Mouse (Mus musculus): ENCODE results near the gene Tubb4b.

Gene Tubb4b

DNA sequence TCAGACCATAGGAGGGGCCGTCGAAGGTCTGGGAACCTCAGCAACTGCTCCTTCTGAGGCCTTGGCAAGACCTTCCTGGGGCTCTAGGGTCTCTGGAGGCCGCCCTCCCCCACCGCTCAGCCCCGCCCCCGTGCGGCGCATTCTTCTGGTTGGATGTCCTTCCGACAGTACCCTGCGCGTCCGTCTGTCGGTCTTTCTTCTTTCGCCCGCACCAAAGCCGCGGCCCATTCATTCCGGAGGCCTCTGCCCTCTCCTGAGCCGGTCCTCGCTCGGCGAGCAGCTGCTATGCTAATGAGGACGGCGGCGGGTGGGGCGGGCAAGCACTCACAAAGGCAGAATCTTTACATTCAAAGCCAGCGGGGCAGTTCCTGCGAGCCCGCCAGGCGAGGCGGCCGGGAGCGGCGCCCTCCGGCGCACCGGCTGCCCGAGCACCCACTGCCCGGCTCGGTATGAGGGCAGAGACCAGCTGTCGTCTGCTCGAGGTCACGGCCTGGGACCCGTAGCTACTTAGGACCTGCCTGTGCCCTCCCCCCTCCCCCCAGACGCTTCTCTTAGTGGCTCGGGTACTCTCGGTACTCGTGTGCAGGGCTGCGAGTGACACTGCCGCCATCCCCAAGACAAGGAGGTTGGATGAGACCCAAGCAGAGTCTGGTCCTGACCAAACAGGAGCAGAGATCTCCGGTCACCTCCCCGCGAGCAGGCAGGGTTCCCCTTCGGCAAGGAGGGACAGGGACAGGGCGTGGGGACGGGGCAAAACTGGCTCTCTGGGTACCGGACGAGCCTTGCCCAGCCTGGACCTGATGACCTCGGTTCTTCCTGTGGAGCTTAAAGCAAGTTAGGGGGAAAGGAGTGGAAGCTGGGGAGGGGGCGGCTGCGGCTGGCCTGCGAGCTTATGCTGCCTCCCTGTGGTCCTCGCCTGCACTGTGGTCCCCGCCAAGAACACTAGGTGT, 38.6 kb downstream of the Tubb4b start:
- peak; percentile 44 to 67 for DNase-seq

DNA sequence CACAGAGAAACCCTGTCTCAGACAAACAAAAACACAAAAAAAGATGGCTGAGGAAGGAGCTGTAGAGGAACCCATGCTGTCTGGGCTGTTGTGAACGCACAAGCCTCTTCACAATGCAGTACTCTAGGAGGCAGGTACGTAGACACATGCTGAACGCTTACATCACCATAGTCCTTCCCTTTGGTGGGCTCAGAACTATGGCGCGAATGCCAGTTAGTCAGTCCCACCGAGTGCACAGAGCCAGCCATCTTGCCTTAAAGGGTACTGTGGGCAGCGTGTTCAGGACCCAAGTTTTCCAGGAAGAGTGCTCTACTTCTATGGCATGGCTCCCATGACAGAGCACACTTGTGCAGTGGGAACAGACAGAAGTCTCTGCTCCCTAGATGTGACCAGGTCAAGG, 40.0 kb downstream of the Tubb4b start:
- DNase-seq = no peak

DNA sequence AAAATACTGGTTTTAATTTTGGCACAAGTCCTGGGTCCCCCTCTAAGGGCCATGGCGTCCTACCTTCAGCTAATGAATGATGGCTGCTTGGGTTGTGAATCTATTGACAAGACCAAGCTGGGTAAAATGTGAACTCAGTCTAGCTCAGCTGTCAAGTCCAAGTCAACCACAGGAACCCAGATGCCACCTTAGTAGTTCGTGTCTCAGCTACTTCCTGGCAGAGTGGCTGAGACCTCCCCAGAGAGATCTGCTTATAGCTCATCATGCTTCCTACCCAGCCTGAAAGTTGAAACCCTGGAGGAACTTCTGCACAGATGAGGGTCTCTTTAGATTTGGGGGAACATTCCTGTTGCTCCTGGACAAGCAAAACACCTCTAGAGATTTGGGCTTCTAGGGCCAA, 41.2 kb downstream of the Tubb4b start:
- DNase-seq = peak in 1 of 2 experiments; percentile 18

GRCm38 (mm10) chr2:25182664-25183063, 41.8 kb downstream of the Tubb4b start:
- DNase-seq = no peak

DNA sequence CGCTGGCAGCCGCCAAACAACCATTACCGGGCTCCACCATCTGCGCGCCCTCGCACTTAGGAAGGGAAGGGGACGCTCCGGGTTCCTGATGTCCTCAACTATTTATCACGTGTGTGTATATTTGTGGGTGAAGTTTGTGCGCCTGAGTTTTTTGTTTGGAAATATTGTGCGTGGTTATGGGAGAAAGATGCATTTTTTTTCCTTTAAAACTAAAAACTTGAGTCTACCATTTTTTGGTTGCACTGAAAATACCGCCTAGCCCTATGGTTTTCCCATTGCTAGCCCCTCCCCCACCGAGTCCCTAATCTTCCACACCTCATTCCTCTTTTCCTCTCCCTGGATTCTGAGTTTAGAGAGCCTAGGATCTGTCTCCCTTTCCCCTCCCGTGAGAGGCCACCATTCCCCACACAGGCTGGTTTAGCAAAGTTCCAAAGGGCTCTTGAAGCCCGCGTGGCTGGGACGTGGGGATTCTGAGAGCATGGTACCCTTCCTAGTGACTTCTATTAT, 42.6 kb downstream of the Tubb4b start:
- no peak for DNase-seq

- DNase-seq = peak; percentile 43 to 59
Measured at GRCm38 (mm10) chr2:25180973-25181890, 43.3 kb downstream of the Tubb4b start.

DNA sequence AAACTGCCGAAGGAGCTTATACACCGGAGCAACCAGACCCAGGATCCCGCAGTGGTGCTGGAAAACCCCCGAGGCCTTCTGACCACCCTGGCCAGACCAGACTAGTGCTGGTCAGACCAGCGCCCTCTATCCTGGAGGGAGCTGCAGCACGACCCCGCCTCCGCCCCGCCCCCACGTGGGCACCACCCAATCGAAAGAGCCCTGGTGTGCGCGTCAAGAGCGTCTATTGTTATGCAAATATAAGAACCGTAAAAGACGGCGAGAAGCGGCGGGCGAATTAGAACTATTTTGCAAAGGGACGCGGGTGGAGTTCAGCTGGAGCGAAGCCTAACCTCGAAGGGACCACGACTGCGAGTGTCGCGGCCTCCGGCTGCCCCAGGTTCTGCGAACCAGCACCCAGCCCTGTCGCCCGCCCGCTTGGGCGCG, 44.0 kb downstream of the Tubb4b start, which contains the start of gene Nrarp:
Gene Nrarp, plus strand, starts transcription at position 281 of the 426 bp plus-strand sequence.
- peak; percentile 91 to 93 for DNase-seq

DNA sequence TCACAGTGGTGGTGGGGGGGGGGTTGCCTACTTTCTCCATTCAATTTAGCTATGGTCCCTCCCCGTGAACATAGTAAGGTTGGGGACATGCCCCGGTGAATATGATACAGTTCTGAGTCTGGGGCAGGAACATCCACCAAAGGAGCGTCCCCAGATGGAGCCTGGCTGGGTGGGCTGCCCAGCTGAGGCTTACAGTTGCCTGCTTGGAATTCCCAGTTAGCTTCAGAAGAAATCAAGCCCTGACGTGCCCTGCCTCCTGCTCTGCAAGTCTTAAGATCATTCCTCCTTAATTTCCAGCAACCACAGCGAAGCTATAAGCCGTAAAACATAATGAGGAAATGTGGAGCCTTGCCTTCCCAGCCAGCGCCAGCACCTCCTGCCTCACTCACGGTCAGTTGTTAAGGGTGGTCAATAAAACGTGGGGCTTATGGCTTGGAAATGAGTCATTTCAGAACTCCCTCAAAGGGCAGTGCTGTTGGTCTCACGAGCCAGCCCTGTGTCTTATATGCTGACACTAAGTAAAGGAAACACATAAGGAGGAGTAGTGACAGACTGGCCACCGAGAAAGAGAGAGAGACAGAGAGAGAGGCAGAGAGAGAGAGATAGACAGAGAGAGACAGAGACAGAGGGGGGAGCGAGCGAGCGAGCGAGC, 44.8 kb downstream of the Tubb4b start:
- DNase-seq = no peak

DNA sequence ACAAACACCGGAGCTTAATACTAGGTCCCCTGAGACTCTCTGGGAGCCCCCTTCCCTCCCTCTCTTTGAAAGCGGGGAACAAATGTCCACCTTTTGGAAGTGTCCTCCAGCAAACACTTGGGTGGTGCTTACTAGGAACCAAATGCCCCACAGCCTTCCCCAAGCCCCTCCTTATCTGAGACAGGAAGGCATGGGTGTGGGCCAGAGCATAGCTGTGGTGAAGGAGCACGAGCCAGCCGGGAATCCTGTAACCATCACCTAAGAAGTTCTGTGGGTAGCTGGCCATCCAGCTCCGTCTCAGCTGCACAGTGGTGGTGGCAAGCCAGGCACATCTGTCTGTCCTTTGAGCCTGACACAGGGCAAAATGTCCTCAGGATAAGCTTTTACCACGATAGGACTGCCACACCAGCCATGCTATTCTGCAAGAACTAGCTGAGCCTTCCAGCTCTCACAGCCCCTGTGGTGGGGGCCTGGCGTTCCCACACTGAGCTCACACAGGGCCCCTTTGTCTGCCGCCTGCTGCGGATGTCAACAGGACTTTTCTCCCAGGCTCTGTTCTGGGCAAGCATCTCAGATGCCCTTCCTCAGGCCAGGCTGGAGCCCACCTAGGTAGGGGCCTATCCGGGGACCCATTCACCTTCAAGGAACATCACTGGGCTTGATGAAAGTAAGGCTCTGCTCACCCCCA, 46.1 kb downstream of the Tubb4b start:
- no peak for DNase-seq

- no peak for DNase-seq
Measured at GRCm38 (mm10) chr2:25177685-25178084, 46.8 kb downstream of the Tubb4b start.

GRCm38 (mm10) chr2:25177076-25177475, 47.4 kb downstream of the Tubb4b start:
- no peak for DNase-seq

- DNase-seq = no peak
Measured at GRCm38 (mm10) chr2:25176573-25176972, 47.9 kb downstream of the Tubb4b start.

GRCm38 (mm10) chr2:25175690-25176078, 48.8 kb downstream of the Tubb4b start:
- DNase-seq = no peak

DNA sequence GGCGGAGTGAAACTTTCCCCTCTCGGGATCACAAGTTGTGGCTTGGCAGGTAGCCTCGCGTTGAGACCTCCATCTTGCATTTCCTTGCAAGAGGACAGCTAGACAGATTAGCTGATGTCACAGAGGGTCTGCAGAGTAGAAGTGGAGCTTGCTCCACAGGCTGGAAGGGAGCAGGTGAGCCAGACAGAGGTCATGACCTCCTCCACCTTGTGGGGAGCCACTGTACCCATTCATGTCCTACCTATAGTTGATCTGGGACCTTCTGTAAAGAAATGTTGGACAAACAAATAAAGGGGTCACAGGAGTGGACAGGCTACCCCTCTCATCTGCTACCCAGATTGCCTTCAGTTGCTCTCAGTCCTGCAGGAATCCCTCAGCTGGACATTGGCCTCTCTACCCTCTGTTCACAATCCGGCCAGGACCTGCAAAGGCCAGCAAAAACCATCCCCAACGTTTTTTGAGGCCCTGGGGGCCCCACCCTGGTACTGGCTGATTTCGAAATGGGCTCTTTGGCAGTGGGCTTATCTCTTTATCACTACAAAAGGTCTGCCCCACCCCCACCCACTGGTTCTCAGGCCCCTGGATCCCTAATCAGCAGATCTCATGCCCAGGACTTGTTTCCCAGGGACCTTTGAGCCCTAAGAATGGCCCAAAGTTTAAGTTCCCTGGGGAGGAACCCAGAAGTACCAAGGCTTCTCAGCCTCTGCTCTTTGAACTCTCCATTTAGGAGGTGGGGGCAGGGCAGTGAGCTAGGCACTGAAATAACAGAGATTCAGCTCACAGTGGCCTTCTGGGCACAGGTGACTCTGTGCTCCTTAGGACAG, 49.4 kb downstream of the Tubb4b start:
- DNase-seq = no peak

DNA sequence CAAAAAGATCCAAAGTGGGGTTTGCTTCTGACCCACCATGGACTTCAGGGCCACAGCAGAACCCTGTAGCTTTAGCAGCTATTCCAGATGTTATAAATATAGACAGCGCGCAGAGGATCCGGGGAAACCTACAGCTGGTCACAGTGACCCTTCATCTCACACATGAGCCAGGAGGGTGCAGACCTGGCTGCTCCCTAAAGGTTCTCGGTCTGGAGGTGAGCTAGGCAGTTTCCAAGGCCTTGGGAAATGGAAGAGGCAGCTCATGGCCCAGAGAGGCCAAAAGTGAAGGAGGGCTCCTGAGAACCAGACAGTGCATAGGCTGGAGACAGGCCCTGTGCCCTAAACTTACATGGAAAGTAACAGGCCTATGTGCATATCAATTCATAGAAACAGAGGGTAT, 50.7 kb downstream of the Tubb4b start:
- no peak for DNase-seq

DNA sequence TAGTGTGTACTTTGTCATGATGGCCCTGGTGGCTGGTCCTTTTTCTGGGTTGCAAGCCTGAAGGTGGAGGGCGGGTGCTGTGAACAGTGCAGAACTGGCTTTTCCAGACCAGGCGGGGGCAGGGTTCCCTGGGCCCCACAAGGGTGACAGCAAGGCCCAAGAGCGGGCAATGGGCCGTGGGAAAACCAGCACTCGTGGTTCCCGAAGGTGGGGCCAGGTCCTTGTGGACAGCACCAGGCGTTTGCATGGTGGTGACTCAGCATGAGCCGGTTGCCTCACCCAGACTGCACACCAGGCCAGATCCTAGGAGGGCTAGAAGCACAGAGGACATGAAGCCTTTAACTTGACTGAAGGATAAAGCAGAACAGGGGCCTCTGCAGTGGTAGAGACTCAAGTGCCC, 51.9 kb downstream of the Tubb4b start:
- DNase-seq = no peak

Measured in spleen, adult 18-20 months (tissue).